Mouse (Mus musculus): ENCODE measurements around the gene Hnrnpa3. TPM values are rescaled to one million over a fixed set of nuclear protein-coding genes. Genes with fewer than 3 reads are reported as not detected.
"Not testable (repeated sequence)": the region's sequence is repeated elsewhere in the genome, so short reads cannot be mapped to it uniquely, and the experiment has no call there.

Gene Hnrnpa3
- total RNA-seq, 2 experiments from 2014 or later = 289 to 299 TPM

DNA sequence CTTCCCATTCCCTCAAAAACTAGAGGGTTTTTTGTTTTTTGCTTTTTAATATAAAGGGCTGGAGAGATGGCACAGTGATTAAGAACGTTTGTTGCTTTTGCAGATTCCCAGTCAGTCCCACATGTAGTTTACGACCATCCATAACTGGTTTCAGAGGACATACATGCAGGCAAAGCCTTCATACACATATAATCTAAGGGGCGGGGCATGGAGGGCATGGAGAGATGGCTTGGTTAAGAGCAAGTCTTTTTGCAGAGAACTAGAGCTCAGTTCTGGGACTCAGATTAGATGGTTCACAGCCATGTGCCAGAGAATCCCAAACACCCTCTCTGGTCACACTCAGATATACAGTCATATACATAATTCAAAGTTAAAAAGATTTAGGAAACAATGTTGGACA lies 13.5 kb downstream of the Hnrnpa3 start:
- DNase-seq (ENCODE audit: low spot score in 2 of 2) = no peak

GRCm38 (mm10) chr2:75676567-75676966 lies 17.5 kb downstream of the Hnrnpa3 start:
- DNase-seq (ENCODE audit: low spot score in 2 of 2) = no peak

DNA sequence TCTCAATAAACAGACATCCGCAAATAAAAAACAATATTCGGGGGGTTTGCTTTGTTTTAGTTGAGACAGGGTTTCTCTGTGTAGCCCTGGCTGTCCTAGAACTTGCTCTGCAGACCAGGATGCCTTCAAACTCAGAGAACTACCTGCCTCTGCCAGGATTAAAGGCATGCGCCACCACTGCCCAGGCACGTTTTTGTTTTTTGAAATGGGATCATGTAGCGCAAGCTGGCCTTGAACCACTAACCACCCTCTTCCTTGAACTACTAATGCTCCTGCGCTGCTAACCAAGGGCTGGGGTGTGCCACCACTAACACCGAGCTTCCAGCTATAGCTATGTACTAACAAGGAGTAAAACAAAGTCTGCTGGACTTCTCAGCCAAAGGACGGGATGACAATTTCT lies 20.9 kb downstream of the Hnrnpa3 start:
- DNase-seq (ENCODE audit: low spot score in 2 of 2) = no peak

DNA sequence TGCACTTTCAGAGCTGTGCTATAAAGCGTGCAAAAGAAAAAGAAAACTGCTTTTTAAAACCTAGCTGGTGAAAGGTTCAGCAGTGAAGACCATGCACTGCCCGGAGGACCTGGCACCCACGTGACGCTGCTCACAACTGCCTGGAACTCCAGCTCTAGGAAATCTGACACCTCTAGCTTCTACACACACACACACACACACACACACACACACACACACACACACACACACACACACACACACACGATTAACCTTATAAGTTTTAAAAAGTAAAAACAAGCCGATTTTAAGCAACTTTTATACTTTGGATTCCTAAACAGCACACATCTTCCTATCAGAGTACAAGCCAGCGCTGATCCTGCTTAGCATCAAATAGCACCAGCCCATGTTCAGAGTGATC lies 22.4 kb downstream of the Hnrnpa3 start:
- no peak for DNase-seq (ENCODE audit: low spot score in 2 of 2)

DNA sequence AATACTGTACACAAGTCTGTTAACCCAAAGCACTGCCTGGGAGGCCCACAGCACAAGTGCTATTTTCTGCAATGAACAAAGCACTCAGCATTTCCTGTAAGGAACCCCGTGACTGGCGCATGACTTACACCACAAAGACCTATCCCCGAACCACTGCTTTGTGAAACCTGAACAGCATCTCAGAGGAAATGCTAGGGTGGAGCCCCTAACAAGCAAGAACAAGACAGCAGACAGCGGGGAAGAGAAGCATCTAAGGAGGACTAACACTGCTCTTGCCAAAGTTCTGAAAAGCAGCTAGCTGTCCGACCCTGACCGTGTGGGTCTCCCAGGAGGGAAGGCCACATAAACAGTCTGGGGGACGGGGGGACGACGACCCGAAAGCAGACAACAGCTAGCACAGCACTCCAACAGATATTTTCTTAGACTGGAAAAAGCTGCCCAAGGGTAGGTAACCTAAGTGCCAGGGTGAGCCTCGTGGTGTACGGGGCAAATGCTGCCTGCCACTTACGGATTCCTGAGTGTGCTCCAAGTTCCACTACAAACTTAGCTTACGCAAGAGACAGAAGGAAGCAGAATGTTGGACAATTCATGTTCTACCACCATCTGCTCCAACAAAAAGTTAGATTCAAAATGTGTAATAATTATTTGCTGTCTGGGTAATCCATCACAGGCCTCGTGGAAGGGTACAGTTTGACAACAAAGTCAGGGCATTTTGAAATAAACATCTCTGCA lies 24.1 kb downstream of the Hnrnpa3 start:
- DNase-seq (ENCODE audit: low spot score in 2 of 2) = peak in 1 of 2 experiments; percentile 75

- DNase-seq (ENCODE audit: low spot score in 2 of 2) = no peak
Measured at GRCm38 (mm10) chr2:75684526-75684925, 25.5 kb downstream of the Hnrnpa3 start.

DNA sequence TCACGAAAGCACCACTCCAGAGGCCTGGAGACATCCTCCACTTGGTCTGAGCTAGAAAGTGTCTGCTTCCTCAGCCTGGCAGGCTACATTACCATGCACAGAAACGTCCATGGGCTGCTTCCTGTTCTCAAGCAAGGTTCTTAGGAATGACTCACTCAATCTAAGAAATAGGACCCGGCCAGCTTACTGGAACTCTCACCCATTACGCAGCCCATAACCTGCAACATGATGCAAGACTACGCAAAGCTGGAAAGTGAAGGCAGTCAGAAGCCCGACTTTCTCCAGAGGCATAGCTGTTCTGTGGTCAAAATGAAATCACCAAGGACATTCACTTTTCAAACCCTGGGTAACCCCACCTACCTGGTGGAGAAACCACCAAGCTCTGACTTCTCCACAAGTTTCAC lies 26.4 kb downstream of the Hnrnpa3 start:
- no peak for DNase-seq (ENCODE audit: low spot score in 2 of 2)

DNA sequence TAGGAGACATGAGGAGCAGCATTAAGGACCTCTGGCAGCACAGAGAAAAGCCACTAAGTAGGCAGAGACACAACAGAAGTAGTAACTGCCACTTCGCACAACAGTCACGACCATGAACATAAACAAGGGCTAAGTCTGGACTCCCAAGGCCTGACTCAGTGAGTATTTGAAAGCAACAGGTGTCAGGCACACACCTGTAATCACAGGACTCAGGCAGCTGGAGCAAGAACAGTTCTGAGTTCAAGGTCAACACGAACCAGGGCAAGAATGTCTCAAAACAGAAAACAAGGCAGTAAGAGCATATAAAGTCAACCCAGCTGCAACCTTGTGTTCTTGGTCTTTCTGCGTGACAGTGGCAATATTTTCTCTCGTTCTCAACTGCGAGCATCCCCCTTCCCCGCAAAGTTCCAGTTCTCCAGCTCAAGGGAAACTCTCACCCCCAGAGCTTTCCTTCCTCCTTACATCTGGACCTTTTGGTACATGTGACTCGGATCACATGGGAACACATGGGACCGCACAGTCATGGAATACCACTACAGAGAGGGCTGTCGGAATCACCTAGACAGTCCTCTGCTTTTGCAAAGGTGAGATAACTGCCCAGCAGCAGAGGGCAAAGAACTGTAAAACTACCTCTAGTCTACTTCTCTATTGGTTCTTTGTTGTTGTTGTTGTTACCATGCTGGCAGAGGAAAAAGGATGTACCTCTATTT lies 28.1 kb downstream of the Hnrnpa3 start:
- DNase-seq (ENCODE audit: low spot score in 2 of 2) = no peak

DNA sequence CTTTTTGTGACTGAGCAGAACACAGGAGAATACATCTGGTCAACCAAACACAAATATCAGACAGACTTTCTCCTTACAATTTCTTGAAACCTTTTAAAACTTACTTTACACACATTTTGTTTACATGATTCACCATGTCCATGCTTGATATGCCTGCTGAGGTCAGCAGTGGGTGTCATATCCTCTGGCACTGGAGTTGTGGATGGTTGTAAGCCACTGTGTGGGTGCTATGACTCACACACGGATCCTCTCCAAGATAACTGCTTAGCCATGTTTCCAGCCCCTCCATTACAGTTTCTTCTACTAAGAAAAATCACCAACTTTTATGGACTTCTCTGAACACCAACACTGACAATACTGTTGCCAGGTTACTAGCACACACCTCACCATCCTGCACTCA lies 29.8 kb downstream of the Hnrnpa3 start:
- no peak for DNase-seq (ENCODE audit: low spot score in 2 of 2)

DNA sequence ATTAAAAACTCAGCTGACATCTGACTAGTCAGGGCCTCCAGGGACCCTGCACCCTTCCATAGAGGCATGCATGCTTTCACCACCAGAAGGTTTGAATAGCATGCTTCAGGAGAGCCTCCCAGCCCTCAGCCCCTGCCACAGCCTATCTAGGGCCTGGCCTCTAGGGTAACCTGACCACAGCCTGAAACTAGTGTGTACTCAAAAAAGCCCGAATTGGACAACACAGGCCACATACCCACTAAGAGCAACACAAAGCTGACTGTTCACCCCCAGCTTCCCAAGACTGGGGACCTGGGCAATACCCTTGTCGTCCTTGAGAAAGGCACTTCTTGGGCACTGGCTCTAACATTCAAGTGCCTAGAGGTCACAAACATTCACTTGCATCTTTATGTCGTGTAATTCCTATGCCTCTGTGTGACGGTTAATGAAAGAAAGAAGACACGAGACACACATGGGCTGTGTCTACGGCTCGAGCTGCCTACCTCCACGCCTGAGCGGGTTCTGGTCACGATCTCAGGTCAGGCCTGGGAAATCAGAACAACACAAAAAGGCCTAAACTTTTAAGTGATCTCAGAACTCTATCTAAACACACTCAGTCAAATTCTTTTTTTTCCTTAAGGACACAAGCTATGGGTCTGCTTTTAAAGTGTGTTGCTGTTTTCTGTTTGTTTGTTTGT lies 30.6 kb downstream of the Hnrnpa3 start:
- no peak for DNase-seq (ENCODE audit: low spot score in 2 of 2)

GRCm38 (mm10) chr2:75690656-75691055 lies 31.6 kb downstream of the Hnrnpa3 start:
- DNase-seq (ENCODE audit: low spot score in 2 of 2) = no peak

DNA sequence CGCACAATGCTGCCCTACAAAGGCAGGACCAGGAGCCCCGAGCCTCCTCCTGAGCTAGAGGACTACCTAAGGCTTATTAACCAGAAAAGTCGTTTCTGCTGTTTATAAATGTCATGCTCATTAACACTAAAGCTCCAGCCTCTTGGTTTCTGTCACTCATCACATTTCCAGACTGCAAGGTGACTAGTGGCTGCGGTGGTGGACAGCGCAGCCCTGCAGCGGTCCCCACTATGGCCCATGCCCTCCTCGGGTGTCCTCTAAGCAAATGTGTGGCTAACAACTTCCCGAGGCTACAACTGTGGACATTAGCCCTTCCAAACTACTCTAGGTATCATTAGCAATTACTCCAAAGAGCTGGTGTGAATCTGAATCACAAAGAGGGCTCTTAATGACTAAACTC lies 32.3 kb downstream of the Hnrnpa3 start:
- DNase-seq (ENCODE audit: low spot score in 2 of 2) = no peak

- no peak for DNase-seq (ENCODE audit: low spot score in 2 of 2)
Measured at GRCm38 (mm10) chr2:75692369-75692768, 33.3 kb downstream of the Hnrnpa3 start.

- not testable (repeated sequence) for DNase-seq (ENCODE audit: low spot score in 2 of 2)
Measured at GRCm38 (mm10) chr2:75694926-75695325, 35.9 kb downstream of the Hnrnpa3 start.

- DNase-seq (ENCODE audit: low spot score in 2 of 2) = no peak
Measured at GRCm38 (mm10) chr2:75695676-75696350, 36.8 kb downstream of the Hnrnpa3 start.

GRCm38 (mm10) chr2:75696371-75696770 lies 37.3 kb downstream of the Hnrnpa3 start:
- no peak for DNase-seq (ENCODE audit: low spot score in 2 of 2)

DNA sequence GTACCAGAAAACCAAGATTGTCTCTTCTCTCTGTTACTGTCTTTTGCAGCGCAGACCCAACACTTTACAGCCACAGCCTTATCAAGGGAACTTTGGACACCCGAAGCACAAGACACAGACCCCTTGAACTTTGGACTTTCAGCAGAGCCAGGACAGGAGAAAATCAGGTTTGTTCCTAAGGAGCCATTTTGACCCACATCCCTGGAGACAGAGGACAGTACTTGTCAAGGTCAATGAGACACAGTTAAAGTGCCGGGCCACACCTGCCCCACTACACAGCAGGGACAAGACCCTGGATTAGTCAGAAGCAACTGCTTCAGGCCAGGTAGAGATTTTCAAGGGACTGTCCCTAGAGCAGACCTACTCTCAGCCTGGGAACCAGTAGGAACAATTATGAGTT lies 38.2 kb downstream of the Hnrnpa3 start:
- DNase-seq (ENCODE audit: low spot score in 2 of 2) = no peak

- DNase-seq (ENCODE audit: low spot score in 2 of 2) = no peak
Measured at GRCm38 (mm10) chr2:75698007-75698406, 38.9 kb downstream of the Hnrnpa3 start.

- DNase-seq (ENCODE audit: low spot score in 2 of 2) = no peak
Measured at GRCm38 (mm10) chr2:75698874-75699273, 39.8 kb downstream of the Hnrnpa3 start.

- DNase-seq (ENCODE audit: low spot score in 2 of 2) = no peak
Measured at GRCm38 (mm10) chr2:75700543-75700942, 41.5 kb downstream of the Hnrnpa3 start.

GRCm38 (mm10) chr2:75701207-75701606 lies 42.1 kb downstream of the Hnrnpa3 start:
- no peak for DNase-seq (ENCODE audit: low spot score in 2 of 2)

All from layer of hippocampus, adult 18-20 months (tissue).